Mouse (Mus musculus): Measurements from ENCODE around the gene Cyp46a1. TPM values are rescaled to one million over a fixed set of nuclear protein-coding genes. Genes with fewer than 3 reads are reported as not detected.
A peak's percentile ranks its signal among the peaks of the same experiment; 100 is the strongest.

The Cyp46a1 gene
- polyA plus RNA-seq, 1 experiment = 1.6 TPM

DNA sequence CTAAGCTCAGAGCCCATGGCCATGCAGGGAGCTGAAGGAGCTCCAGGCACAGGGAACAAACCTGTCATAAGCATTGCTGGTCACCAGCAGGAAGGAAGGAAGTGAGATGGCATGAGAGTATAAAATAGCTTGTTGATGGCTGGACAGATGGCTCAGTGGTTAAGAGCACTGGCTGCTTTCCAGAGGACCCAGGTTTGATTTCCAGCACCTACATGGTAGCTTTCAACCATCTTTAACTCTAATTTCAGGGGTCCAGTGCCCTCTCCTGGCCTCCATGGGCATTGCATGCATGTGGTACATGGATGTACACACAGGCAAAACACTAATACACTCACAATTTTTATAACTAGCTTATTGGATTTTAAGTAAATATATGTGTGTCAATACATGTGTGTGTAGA lies 21.8 kb downstream of the Cyp46a1 start:
- H3K36me3 ChIP-seq (ENCODE audit: control insufficient read depth, insufficient read depth) = no peaks in the 10 kb centered on the region
- H3K79me2 ChIP-seq (ENCODE audit: control insufficient read depth, insufficient read depth) = no peaks in the 10 kb centered on the region
- H3K4me3 ChIP-seq = no peak overlapping the region
- no peak overlapping the region for H3ac ChIP-seq (ENCODE audit: control insufficient read depth, insufficient read length)
- H3K27me3 ChIP-seq (ENCODE audit: control insufficient read depth, insufficient read depth, insufficient read length) = peaks cover 6% of the 10 kb centered on the region
- no peak overlapping the region for H3K4me2 ChIP-seq (ENCODE audit: low read depth)
- TF ChIP-seq MAX (IDR thresholded peaks at IDR 0.05; ENCODE audit: low read depth) (no peak), TCF12 (IDR thresholded peaks at IDR 0.05; ENCODE audit: insufficient read depth, poor library complexity, severe bottlenecking) (no peak), POLR2AphosphoS2 (IDR thresholded peaks at IDR 0.05; ENCODE audit: insufficient read length, low read depth) (no peak), MYOD1 (IDR thresholded peaks at IDR 0.05; ENCODE audit: control insufficient read depth in 1 of 3, insufficient read length in 2 of 3, low read depth in 2 of 3) (no peak), SRF (IDR thresholded peaks at IDR 0.05; ENCODE audit: control insufficient read depth, insufficient read length, low read depth) (no peak), TCF3 (IDR thresholded peaks at IDR 0.05; ENCODE audit: insufficient read length, low read depth) (no peak), REST (IDR thresholded peaks at IDR 0.05; ENCODE audit: insufficient read depth, insufficient read length) (no peak), MYOG (IDR thresholded peaks at IDR 0.05; ENCODE audit: control insufficient read depth in 1 of 3, insufficient read depth in 1 of 3, insufficient read length in 2 of 3, low read depth in 2 of 3) (no peak), POLR2A (IDR thresholded peaks at IDR 0.05; ENCODE audit: insufficient read length, low read depth) (no peak), E2F4 (IDR thresholded peaks at IDR 0.05; ENCODE audit: insufficient read depth) (no peak), CEBPB (IDR thresholded peaks at IDR 0.05; ENCODE audit: insufficient read depth, poor library complexity, severe bottlenecking) (no peak), USF1 (IDR thresholded peaks at IDR 0.05; ENCODE audit: low read depth) (no peak)

DNA sequence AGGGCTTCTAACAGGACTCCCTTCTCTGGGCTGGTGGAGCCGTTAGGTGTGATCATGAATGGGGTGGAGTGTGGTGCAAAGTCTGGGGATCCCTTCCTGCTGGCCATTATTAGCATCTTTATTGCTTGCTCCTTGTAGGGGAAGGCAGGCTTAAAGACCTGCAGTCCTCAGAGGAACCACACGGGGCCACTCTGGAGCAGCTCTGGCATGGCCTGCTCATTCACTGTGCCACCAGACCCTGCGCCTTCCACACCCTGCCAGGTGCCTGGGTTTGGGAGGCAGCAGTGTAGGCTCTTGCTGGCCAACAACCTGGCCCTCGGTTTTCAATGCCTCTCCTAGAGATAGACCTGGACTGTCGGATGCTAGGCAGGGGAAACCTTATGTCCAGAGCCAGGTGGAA lies 29.6 kb downstream of the Cyp46a1 start:
- Histone ChIP-seq H3ac (ENCODE audit: control insufficient read depth, insufficient read length) (no peak overlapping the region), H3K36me3 (ENCODE audit: control insufficient read depth, insufficient read depth) (no peaks in the 10 kb centered on the region), H3K79me2 (ENCODE audit: control insufficient read depth, insufficient read depth) (no peaks in the 10 kb centered on the region), H3K4me2 (ENCODE audit: low read depth) (no peak overlapping the region), H3K4me3 (no peak overlapping the region), H3K27me3 (ENCODE audit: control insufficient read depth, insufficient read depth, insufficient read length) (no peaks in the 10 kb centered on the region)
- peak in 1 of 3 experiments; percentile 17 for TF ChIP-seq MYOG (IDR thresholded peaks at IDR 0.05; ENCODE audit: control insufficient read depth in 1 of 3, insufficient read depth in 1 of 3, insufficient read length in 2 of 3, low read depth in 2 of 3)
- no peak for TF ChIP-seq E2F4 (IDR thresholded peaks at IDR 0.05; ENCODE audit: insufficient read depth)
- TF ChIP-seq CEBPB (IDR thresholded peaks at IDR 0.05; ENCODE audit: insufficient read depth, poor library complexity, severe bottlenecking) = no peak

DNA sequence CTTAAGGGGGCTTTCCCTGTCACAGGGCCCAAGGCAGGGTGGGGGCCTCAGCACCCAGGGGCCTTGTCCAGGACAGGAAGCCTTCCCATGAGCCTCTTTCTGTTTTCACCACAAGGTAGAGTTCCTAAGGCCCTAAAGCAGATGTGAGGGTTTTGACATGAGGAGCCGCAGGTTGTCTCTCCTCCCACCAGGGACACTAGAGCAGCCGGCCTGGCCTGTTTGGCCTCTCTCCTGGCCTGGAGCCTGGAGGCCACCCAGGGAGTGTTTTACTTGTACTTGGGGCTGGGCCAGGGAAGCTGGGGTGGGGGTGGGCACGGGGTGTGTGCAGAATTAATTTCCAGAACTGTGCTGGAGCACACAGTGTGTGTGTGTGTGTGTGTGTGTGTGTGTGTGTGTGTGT lies 31.2 kb downstream of the Cyp46a1 start:
- H3K4me3 ChIP-seq = no peak overlapping the region
- H3ac ChIP-seq (ENCODE audit: control insufficient read depth, insufficient read length) = no peak overlapping the region
- no peaks in the 10 kb centered on the region for H3K79me2 ChIP-seq (ENCODE audit: control insufficient read depth, insufficient read depth)
- no peak overlapping the region for H3K4me2 ChIP-seq (ENCODE audit: low read depth)
- no peaks in the 10 kb centered on the region for H3K27me3 ChIP-seq (ENCODE audit: control insufficient read depth, insufficient read depth, insufficient read length)
- TF ChIP-seq REST (IDR thresholded peaks at IDR 0.05; ENCODE audit: insufficient read depth, insufficient read length) (no peak), POLR2AphosphoS2 (IDR thresholded peaks at IDR 0.05; ENCODE audit: insufficient read length, low read depth) (no peak), TCF3 (IDR thresholded peaks at IDR 0.05; ENCODE audit: insufficient read length, low read depth) (no peak), MYOG (IDR thresholded peaks at IDR 0.05; ENCODE audit: control insufficient read depth in 1 of 3, insufficient read depth in 1 of 3, insufficient read length in 2 of 3, low read depth in 2 of 3) (no peak), POLR2A (IDR thresholded peaks at IDR 0.05; ENCODE audit: insufficient read length, low read depth) (no peak), SRF (IDR thresholded peaks at IDR 0.05; ENCODE audit: control insufficient read depth, insufficient read length, low read depth) (no peak), E2F4 (IDR thresholded peaks at IDR 0.05; ENCODE audit: insufficient read depth) (no peak), CEBPB (IDR thresholded peaks at IDR 0.05; ENCODE audit: insufficient read depth, poor library complexity, severe bottlenecking) (no peak), TCF12 (IDR thresholded peaks at IDR 0.05; ENCODE audit: insufficient read depth, poor library complexity, severe bottlenecking) (no peak), MAX (IDR thresholded peaks at IDR 0.05; ENCODE audit: low read depth) (no peak), MYOD1 (IDR thresholded peaks at IDR 0.05; ENCODE audit: control insufficient read depth in 1 of 3, insufficient read length in 2 of 3, low read depth in 2 of 3) (no peak), USF1 (IDR thresholded peaks at IDR 0.05; ENCODE audit: low read depth) (no peak)
- no peaks in the 10 kb centered on the region for H3K36me3 ChIP-seq (ENCODE audit: control insufficient read depth, insufficient read depth)

DNA sequence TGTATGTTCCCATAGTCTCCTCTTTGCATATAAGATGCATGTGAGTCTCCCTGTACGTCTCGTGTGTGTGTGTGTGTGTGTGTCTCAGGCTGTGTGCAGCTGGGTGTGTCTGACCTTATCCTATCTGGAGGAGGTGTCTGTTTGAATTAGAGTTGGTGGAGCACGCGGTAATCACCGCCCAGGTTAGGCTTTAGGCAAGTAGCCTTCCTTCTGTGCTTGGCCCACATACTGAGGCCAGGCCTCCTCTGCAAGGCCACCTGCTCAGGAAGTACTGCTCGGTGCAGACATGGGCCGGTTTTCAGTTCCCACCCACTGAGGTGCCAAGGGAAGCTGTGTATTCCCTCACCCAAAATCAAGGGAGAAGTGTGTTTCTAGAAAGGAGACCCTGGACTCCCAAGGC lies 31.7 kb downstream of the Cyp46a1 start:
- no peak overlapping the region for H3K4me3 ChIP-seq
- H3K79me2 ChIP-seq (ENCODE audit: control insufficient read depth, insufficient read depth) = no peaks in the 10 kb centered on the region
- no peaks in the 10 kb centered on the region for H3K27me3 ChIP-seq (ENCODE audit: control insufficient read depth, insufficient read depth, insufficient read length)
- TF ChIP-seq POLR2AphosphoS2 (IDR thresholded peaks at IDR 0.05; ENCODE audit: insufficient read length, low read depth) (no peak), TCF3 (IDR thresholded peaks at IDR 0.05; ENCODE audit: insufficient read length, low read depth) (no peak)
- H3ac ChIP-seq (ENCODE audit: control insufficient read depth, insufficient read length) = no peak overlapping the region
- no peaks in the 10 kb centered on the region for H3K36me3 ChIP-seq (ENCODE audit: control insufficient read depth, insufficient read depth)
- H3K4me2 ChIP-seq (ENCODE audit: low read depth) = no peak overlapping the region

DNA sequence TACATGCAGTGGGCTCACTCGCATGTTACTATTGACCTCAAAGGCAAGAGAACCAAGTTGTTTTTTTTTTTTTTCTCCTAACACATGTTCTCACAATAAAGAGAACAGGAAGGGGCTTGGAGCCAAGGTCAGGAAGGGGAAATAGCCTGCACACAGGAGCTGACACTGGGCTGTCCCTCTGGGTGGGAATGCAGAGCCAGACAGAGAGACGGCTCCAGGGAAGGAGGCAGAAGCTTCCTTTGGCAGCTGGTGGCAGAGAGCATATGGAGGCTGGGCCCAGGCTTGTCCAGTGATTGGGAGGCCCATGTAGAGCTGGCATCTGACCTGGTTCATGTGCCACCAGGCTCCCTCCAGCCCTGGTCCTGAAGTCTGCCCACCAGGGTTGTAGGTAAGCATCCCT lies 33.7 kb downstream of the Cyp46a1 start:
- H3K36me3 ChIP-seq (ENCODE audit: control insufficient read depth, insufficient read depth) = no peaks in the 10 kb centered on the region
- TF ChIP-seq E2F4 (IDR thresholded peaks at IDR 0.05; ENCODE audit: insufficient read depth) = no peak
- TF ChIP-seq POLR2A (IDR thresholded peaks at IDR 0.05; ENCODE audit: insufficient read length, low read depth) = no peak
- TF ChIP-seq SRF (IDR thresholded peaks at IDR 0.05; ENCODE audit: control insufficient read depth, insufficient read length, low read depth) = no peak
- no peak for TF ChIP-seq TCF12 (IDR thresholded peaks at IDR 0.05; ENCODE audit: insufficient read depth, poor library complexity, severe bottlenecking)
- TF ChIP-seq POLR2AphosphoS2 (IDR thresholded peaks at IDR 0.05; ENCODE audit: insufficient read length, low read depth) = no peak
- no peak for TF ChIP-seq CEBPB (IDR thresholded peaks at IDR 0.05; ENCODE audit: insufficient read depth, poor library complexity, severe bottlenecking)
- TF ChIP-seq TCF3 (IDR thresholded peaks at IDR 0.05; ENCODE audit: insufficient read length, low read depth) = no peak
- no peak for TF ChIP-seq REST (IDR thresholded peaks at IDR 0.05; ENCODE audit: insufficient read depth, insufficient read length)
- TF ChIP-seq MYOD1 (IDR thresholded peaks at IDR 0.05; ENCODE audit: control insufficient read depth in 1 of 3, insufficient read length in 2 of 3, low read depth in 2 of 3) = no peak
- no peak for TF ChIP-seq USF1 (IDR thresholded peaks at IDR 0.05; ENCODE audit: low read depth)
- TF ChIP-seq MAX (IDR thresholded peaks at IDR 0.05; ENCODE audit: low read depth) = no peak
- TF ChIP-seq MYOG (IDR thresholded peaks at IDR 0.05; ENCODE audit: control insufficient read depth in 1 of 3, insufficient read depth in 1 of 3, insufficient read length in 2 of 3, low read depth in 2 of 3) = no peak
- H3K79me2 ChIP-seq (ENCODE audit: control insufficient read depth, insufficient read depth) = no peaks in the 10 kb centered on the region
- H3ac ChIP-seq (ENCODE audit: control insufficient read depth, insufficient read length) = no peak overlapping the region
- no peak overlapping the region for H3K4me3 ChIP-seq
- no peak overlapping the region for H3K4me2 ChIP-seq (ENCODE audit: low read depth)
- H3K27me3 ChIP-seq (ENCODE audit: control insufficient read depth, insufficient read depth, insufficient read length) = no peaks in the 10 kb centered on the region

All from myocyte (in vitro differentiated cells).